Mouse (Mus musculus) erythroblast, embryonic 14.5 days (primary cell): ENCODE results near the gene Gpx7.

Source experiments
- GATA1 ChIP-seq: IDR thresholded peaks from 2 replicates; pipeline ENCODE4 v1.6.1; 2012; ENCODE audit warnings: low read length, inconsistent platforms, mixed read lengths
- TAL1 ChIP-seq: IDR thresholded peaks from 3 replicates; pipeline ENCODE4 v1.6.1; 2012; ENCODE audit warnings: low read length, inconsistent platforms, mixed read lengths

- TF ChIP-seq TAL1: no peak
- TF ChIP-seq GATA1: no peak
Measured at GRCm38 (mm10) chr4:108394236-108394635, 12.5 kb downstream of the Gpx7 start.
